Mouse (Mus musculus) thymus, adult 2 months (tissue): ENCODE measurements around the gene Akap7. TPM values are rescaled to one million over a fixed set of nuclear protein-coding genes. Genes with fewer than 3 reads are reported as not detected.

Source experiments
- DNase-seq: peaks from one replicate; pipeline ENCODE4 v3.0.0; 2021
- H3K27ac ChIP-seq: fragments of 200-500 bp; 2 replicates; pipeline ENCODE4 v1.5.1; 2012; ENCODE audit warnings: low read length, control low read depth; ENCODE audit not compliant: control insufficient read depth, insufficient read depth
- H3K27me3 ChIP-seq: fragments of 200-500 bp; 2 replicates; pipeline ENCODE4 v1.6.1; 2012; ENCODE audit warnings: mild to moderate bottlenecking, low read length, moderate library complexity, mixed read lengths; ENCODE audit not compliant: control insufficient read depth, insufficient read depth
- H3K36me3 ChIP-seq: fragments of 200-500 bp; 2 replicates; pipeline ENCODE4 v1.6.1; 2012; ENCODE audit warnings: mild to moderate bottlenecking, low read length, moderate library complexity; ENCODE audit not compliant: control insufficient read depth, insufficient read depth
- H3K4me1 ChIP-seq: fragments of 200-500 bp; replicated peaks from 2 replicates; pipeline ENCODE4 v1.6.1; 2012; ENCODE audit warnings: low read length; ENCODE audit not compliant: control insufficient read depth, insufficient read depth
- H3K4me3 ChIP-seq: fragments of 200-500 bp; 2 replicates; pipeline ENCODE4 v1.5.1; 2012; ENCODE audit warnings: mild to moderate bottlenecking, low read length, control low read depth, moderate library complexity; ENCODE audit not compliant: control insufficient read depth, insufficient read depth
- CTCF ChIP-seq: fragments of 200-500 bp; IDR thresholded peaks from 2 replicates; pipeline ENCODE4 v1.5.1; 2012; ENCODE audit warnings: mild to moderate bottlenecking, control low read depth, low read length, moderate library complexity, borderline replicate concordance; ENCODE audit not compliant: control insufficient read depth, poor library complexity, insufficient read depth; ENCODE audit errors: extremely low read depth
- POLR2A ChIP-seq: fragments of 200-500 bp; IDR thresholded peaks from 2 replicates; pipeline ENCODE4 v1.6.1; 2012; ENCODE audit warnings: mild to moderate bottlenecking, low read length, control low read depth, moderate library complexity; ENCODE audit not compliant: control insufficient read depth, poor library complexity, insufficient read depth; ENCODE audit errors: extremely low read depth
- WGBS: fragments of 180-500 bp; shearing (Covaris S2); methylation state at CpG from one replicate; pipeline ENCODE4 v1.1.7; 2018; 5-methylcytosine and 5-hydroxymethylcytosine counted together
- polyA plus RNA-seq: library from polyadenylated mRNA; depleted of rRNA; stranded (reverse); fragments of >200 nt; gene quantifications from 2 replicates; pipeline ENCODE4 v1.2.3, GENCODE M21; 2012

Akap7 gene
- polyA plus RNA-seq, 1 experiment = 1.8 TPM

GRCm38 (mm10) chr10:25219901-25220495 lies 87.7 kb downstream of the Akap7 start:
- no peak overlapping the region for H3K27ac ChIP-seq
- 96% methylated on average over 15 of the region's 15 CpGs for WGBS
- TF ChIP-seq POLR2A = no peak
- no peak for TF ChIP-seq CTCF
- DNase-seq = no peak
- no peaks in the 10 kb centered on the region for H3K4me1 ChIP-seq
- H3K36me3 ChIP-seq = no peaks in the 10 kb centered on the region
- H3K27me3 ChIP-seq = no peaks in the 10 kb centered on the region
- no peak overlapping the region for H3K4me3 ChIP-seq

- no peak for TF ChIP-seq CTCF
- TF ChIP-seq POLR2A = no peak
- whole genome bisulfite sequencing = 51% methylated on average over 7 of the region's 7 CpGs
- Histone ChIP-seq H3K27me3 (no peaks in the 10 kb centered on the region), H3K36me3 (no peaks in the 10 kb centered on the region), H3K4me1 (no peaks in the 10 kb centered on the region), H3K27ac (no peak overlapping the region), H3K4me3 (no peak overlapping the region)
- peak; percentile 44 for DNase-seq
These were observed 88.4 kb downstream of the Akap7 start for GRCm38 (mm10) chr10:25219220-25219628.

GRCm38 (mm10) chr10:25218746-25219145 lies 88.9 kb downstream of the Akap7 start:
- Histone ChIP-seq H3K27me3 (no peaks in the 10 kb centered on the region), H3K4me3 (no peak overlapping the region), H3K36me3 (no peaks in the 10 kb centered on the region), H3K27ac (no peak overlapping the region), H3K4me1 (no peaks in the 10 kb centered on the region)
- TF ChIP-seq CTCF (no peak), POLR2A (no peak)
- no peak for DNase-seq
- 93% methylated on average over 7 of the region's 7 CpGs for WGBS

- H3K4me3 ChIP-seq = no peak overlapping the region
These were observed 91.7 kb downstream of the Akap7 start for GRCm38 (mm10) chr10:25215977-25216376.

GRCm38 (mm10) chr10:25213716-25214115 lies 94.0 kb downstream of the Akap7 start:
- no peak for DNase-seq
- Histone ChIP-seq H3K27ac (no peak overlapping the region), H3K4me1 (no peaks in the 10 kb centered on the region), H3K36me3 (no peaks in the 10 kb centered on the region), H3K27me3 (no peaks in the 10 kb centered on the region), H3K4me3 (no peak overlapping the region)
- TF ChIP-seq POLR2A (no peak), CTCF (no peak)
- WGBS = 91% methylated on average over 4 of the region's 4 CpGs

More at GRCm38 (mm10) chr10:25215977-25216376, 91.7 kb downstream of the Akap7 start:
- DNase-seq = no peak
- no peaks in the 10 kb centered on the region for H3K36me3 ChIP-seq
- TF ChIP-seq POLR2A (no peak), CTCF (no peak)
- 98% methylated on average over 3 of the region's 3 CpGs for WGBS
- H3K27ac ChIP-seq = no peak overlapping the region
- H3K4me1 ChIP-seq = no peaks in the 10 kb centered on the region
- no peaks in the 10 kb centered on the region for H3K27me3 ChIP-seq

GRCm38 (mm10) chr10:25208619-25209018 lies 99.1 kb downstream of the Akap7 start:
- WGBS = 96% methylated on average over 7 of the region's 7 CpGs
- Histone ChIP-seq H3K4me1 (no peaks in the 10 kb centered on the region), H3K27ac (no peak overlapping the region), H3K27me3 (no peaks in the 10 kb centered on the region), H3K36me3 (no peaks in the 10 kb centered on the region), H3K4me3 (no peak overlapping the region)
- no peak for DNase-seq
- TF ChIP-seq CTCF = no peak
- no peak for TF ChIP-seq POLR2A

GRCm38 (mm10) chr10:25207866-25208265 lies 99.8 kb downstream of the Akap7 start:
- no peak for DNase-seq
- Histone ChIP-seq H3K36me3 (no peaks in the 10 kb centered on the region), H3K4me1 (no peaks in the 10 kb centered on the region), H3K4me3 (no peak overlapping the region), H3K27ac (no peak overlapping the region; the same call in 1 of the 2 replicates), H3K27me3 (no peaks in the 10 kb centered on the region)
- no peak for TF ChIP-seq POLR2A
- no peak for TF ChIP-seq CTCF
- WGBS = 83% methylated on average over 6 of the region's 6 CpGs
